Mouse (Mus musculus) left cerebral cortex, postnatal 36 days (tissue): ENCODE data around the gene Sema4d. TPM values are rescaled to one million over a fixed set of nuclear protein-coding genes. Genes with fewer than 3 reads are reported as not detected.

Experiments
- DNase-seq, 2 experiments: peaks; one replicate each; pipeline ENCODE4 v3.0.0; 2021 to 2022; ENCODE audit warnings: low spot score in 2 of 2, mixed read lengths in 1 of 2
- intact Hi-C: fragments of 180-260 bp; cut with DNase I; formaldehyde crosslinking; loops from one replicate; pipeline ENCODE4 v1.15.1; 2025
- total RNA-seq, 2 experiments: library from RNA; stranded (reverse); gene quantifications; 2 replicates each; pipeline ENCODE4 v1.2.3; 2021

The Sema4d gene
- total RNA-seq, 2 experiments from 2014 or later = 91.0 to 94.2 TPM

DNA sequence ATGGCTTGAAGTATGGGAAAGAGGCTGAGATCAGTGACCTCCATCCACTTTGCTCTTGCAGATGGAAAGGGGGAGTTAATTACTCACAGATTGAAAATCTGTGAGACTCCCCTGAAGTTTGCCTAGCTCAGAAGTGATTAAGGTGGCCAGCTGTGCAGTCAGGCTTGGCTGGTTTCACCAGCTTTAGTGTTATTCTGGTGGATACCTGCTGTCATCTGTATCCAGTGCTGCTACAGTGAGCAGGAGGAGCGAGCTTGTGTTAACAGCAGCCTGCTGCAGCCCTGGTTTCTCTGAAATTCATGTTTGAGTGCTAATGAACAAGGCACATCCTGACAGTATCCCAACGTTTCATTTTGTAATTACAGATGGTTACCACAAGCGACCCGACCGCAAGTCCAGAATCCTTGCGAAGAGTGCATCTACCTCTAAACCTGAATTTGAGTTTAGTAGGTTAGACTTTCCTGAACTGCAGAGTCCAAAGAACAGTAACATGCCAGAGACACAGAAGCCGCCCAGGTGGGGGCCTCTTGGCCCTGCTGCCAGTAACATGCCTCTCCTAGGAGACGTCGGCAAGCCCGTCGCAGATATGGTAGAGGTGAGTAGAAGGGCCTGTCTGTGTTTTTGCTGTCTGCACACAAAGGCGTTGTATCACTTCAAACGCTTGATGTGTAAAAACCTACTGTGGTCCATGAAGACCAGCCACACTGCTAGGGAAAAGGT lies 136.9 kb downstream of the Sema4d start:
- intact Hi-C loops = no loop called here
- no peak for DNase-seq

DNA sequence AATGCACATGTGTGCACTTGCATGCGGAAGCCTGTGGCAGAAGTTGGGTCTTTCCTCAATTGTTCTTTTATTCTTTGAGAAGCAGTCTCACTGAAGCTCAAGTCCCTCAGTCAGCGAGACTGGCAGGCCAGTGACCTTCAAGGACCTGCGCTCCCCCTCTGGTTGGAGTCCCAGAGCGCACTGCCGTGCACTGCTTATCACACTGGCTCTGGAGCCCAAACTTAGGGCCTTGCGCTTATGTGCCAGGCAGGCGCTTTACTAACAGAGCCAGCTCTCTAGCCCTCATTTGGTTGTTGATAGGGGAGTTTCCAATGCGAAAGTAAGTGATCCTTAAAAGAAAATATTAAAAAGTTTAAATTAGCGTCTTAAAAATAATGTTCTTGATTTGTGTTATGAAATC lies 139.6 kb downstream of the Sema4d start:
- no peak for DNase-seq
- intact Hi-C loops = no loop called here

DNA sequence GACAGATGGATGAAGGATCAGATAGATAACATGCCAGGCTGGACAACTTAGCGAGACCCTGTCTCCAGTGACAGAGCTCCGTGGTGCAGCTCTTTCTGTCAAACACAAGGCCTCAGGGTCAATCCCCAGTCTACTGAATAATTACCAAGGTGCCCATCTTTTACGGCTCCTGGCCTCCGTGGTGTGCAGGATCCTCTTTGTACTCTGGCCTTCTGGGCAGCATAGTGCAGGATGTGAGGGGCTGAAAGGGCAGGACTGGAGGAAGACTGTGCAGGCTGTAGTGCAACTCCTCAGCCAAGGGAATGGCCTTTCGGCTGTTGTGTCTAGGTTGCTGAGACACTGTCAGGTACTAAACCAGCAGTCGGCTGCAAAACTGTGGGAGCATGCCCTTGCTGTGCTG lies 140.4 kb downstream of the Sema4d start:
- intact Hi-C loops = no loop called here
- no peak for DNase-seq

DNA sequence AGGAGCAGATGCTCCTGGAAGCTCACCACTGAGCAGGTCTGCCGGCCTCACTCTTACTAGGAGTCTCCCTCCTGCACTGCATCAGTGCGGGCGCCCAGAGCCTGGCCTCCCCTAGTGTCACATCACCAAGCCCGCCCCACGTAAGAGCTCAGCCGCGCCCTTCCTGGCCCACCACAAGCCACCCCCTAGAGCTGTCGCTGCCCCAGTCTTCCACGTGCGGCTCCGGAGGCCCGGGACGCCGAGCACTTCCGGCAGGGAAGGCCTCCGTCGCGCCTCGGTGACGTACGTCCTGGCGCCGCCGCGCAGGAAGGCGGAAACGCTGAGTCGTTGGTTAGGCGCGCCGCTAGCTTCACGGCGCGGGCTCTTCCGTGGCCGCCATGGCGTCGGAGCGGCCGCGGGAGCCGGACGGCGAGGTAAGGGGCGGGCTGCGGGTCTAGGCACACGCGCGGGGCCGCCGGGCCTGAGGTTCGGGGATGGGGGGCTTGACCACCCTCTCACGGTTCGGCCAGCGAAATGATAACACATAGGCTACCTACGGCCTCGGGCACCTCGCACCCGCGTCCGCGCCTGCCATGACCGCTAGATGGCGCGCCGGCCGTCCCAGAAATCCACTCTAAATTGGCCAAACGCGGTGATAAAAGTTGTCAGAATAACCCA lies 142.0 kb downstream of the Sema4d start, which contains the start of gene Secisbp2:
Secisbp2 (plus strand) TSS at position 290 of the 657 bp plus-strand sequence.
- peak; percentile 96 to 98 for DNase-seq
- intact Hi-C loops = no loop called here

DNA sequence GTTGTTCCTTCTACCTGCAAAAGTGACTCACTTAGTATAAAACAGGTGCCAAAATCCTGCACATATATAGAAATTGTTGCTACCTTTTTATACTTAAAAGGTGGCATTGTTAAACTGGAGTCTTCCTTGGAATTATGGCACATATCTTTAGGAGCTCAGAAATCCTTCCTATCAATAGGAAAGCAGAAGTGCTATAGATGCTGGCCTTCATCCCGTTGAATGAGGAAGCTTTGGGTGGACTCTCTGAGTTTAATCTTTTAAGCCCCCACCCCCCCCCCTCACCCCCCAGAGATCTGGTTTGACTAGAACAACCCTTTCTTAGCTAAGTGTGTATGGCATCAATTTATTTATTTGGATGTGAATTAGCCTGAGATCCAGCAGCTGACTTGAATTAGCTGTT lies 143.8 kb downstream of the Sema4d start:
- DNase-seq = no peak
- intact Hi-C loops = no loop called here

DNA sequence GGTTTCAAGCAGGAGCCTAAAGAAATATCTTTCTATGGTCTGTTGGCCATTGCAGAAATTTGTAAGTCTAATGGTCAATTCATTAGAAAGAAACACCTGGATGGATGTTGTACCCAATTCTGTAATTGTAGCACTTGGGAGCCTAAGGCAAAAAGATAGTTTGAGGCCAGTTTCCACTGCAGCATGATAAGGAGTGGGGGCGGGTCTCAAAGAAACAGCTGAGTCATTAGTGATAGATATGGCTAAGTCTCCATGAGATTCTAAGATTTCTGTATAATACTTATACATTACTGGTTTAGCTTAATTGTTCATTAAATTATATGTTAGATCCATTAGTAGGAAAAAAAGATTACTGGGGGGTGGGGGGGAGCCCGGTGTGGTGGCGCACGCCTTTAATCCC lies 145.3 kb downstream of the Sema4d start:
- no peak for DNase-seq

DNA sequence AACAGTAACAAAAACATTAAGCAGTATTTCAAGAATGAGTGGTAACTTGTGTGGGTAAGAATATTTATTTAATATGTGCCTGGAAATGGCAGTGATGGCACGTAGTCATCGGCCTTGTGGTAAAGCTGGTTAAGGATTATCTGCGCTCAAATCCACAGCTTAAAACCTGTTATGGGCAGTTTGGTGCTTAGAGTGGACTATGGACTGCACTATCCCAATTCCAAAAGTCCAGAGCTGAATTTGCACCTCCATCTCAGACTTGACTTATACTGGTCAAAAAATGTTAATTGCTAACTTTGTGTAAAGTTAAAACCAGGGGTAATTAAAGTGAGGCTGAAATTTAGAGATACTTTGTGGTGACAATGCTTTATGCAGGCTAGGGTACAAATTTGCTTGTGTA lies 145.8 kb downstream of the Sema4d start:
- DNase-seq = no peak
- intact Hi-C loops = no loop called here

More for the DNA sequence above, 145.3 kb downstream of the Sema4d start:
- intact Hi-C loops = no loop called here

DNA sequence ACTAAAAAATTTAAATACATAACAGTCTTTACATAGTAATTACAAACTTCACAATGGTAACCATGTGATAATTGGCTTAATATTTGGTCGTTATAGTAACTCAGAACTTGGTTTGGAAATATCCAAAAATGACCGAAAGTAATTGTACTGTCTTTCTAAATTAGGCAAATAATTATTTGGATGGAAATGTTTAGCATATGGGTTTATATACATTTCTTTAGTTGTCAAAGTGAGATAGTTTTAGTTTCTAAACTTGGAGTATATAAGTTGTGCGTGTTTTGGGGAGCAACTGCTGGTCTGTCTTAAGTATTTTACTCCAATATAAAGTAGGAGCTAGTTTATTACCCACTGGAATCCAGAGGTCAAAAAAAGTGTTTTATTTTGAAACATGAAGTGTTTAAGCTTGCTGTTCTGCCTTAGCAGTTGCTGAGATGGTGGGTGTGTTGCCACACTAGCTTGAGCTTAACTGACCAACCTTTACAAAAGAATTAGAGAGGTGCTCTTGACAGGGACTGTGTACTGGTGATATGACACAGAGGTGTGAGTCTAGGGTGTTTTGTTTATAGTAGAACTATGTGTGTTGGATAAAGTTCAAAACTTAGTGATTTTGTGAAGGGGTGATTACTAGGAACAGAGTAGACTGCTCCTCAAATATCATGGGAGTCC lies 147.1 kb downstream of the Sema4d start:
- intact Hi-C loops = no loop called here
- DNase-seq = no peak

DNA sequence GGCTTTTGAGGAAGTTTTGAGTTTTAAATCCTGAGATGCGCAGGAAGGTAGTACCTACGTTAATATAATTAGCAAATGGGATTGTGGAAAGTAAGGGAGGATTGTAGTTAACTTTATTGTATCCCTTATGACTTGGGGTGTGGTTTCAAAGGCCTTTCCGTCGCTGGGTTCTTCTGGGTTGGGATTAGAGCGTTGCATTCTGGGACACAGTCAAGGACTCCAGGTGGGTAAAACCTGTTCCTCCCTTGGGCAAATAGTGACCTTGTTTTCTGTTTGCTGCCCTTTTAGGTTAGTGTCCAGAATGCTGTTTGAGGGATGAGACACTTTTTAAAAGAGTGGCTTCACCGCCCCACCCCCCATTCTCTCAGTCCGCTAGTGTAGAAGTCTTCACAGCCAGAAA lies 147.7 kb downstream of the Sema4d start:
- no peak for DNase-seq
- intact Hi-C loops = no loop called here

DNA sequence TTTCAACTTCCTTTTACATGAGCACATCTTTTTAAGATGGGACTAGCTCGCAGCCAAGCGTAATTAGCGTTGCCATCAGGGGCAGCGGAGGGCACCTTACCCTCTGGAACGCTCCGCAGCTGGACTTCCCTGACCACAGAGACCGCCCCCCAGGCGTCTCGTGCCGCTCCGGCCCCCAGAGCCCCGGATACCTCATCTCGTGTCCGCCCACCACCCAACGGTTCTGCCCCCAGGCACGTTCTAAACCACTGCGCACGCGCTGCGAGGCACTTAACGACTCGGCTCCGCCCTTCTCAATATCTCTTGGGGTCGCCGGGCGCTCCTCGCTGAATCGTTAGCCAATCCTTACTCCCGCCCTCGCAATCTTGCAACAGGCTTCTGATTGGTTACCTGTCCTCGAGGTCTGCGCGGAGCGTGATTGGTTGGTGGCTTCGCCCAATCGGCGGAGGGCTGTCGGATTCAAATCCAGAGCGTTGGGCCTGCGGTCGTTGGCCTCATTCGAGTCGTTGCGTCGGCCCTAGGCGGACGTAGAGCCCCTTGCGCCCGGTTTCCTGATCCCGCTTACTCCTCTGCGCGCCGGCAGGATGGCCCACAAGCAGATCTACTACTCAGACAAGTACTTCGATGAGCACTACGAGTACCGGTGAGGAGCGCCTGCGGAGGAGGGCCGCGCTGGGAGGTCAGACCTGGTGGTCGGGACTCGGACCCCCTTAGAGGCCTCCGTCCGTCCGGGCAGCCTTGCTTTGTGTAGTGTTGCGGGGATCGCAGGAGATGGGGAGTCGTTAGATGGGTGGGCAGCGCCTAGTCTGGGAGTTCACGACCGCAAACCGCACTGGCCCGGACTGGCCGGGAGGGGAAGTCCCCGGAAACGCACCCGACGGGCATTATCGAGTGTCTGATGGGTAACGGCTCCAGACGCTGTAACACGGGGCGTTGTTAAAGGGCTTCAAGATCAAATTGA lies 148.4 kb downstream of the Sema4d start, which contains the start of gene Cks2:
Cks2 (plus strand) TSS at position 404 of the 961 bp plus-strand sequence.
- peak; percentile 95 to 96 for DNase-seq
- intact Hi-C loops = no loop called here

DNA sequence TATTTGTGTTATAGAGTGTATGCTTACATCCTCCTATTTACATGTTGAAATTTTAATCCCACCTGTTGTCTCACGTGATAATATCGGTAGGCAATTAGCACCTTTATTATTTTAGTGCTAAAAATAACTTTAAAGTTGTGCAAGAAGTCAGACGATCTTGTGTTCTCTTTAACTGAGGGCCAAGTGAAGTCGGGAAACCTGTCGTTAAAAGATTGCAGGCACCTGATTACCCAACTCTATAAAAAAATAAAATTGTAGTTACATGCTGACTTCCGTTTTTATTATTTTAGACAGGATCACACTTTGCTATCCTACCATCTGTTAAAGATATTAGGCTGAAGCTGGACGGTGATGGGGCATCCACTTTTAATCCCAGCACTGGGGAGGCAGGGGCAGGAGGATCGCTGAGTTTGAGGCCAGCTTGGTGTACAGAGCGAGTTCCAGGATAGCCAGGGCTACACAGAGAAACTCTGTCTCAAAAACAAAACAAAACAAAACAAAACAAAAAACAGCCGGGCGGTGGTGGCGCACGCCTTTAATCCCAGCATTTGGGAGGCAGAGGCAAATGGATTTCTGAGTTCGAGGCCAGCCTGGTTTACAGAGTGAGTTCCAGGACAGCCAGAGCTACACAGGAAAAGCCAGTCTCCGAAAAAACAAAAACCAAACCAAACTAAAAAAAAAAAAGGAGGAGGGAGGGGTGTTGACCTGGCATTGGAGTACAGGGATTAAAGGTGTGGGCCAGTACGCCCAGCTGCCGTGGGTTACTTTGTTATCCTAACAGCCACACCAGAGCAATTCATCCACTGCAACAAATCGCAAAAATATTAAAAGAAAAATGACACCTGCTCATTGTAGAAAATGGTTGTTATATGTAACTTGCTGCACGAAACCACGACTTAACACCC lies 149.4 kb downstream of the Sema4d start:
- intact Hi-C loops = no loop called here
- DNase-seq = no peak

DNA sequence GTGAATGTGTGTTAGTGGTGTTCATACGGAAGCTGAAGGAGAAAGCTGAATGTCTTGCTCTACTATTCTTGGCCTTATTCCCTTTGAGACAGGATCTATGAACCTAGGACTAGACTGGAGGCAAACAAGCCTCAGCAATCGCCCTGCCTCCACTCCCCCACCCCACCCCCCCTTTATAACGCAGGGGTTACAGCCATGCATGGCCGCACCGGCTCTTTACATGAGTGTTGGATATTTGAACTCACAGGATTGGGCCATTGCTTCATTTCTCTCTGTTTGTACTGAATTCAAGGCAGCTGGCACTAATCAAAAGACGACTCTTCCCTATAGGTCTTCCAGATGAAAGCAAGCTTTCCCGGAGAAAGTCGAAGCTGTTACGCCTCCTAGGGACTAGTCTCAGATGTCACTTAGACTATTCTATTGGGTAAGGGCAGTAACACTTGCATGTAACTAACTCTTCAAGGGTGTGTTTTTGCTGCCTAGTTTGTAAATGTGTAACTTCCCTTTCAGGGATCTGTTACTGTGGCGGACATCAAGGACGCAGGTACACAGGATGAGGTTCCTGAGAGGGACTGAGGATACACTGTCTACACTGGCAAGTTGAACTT lies 151.3 kb downstream of the Sema4d start:
- DNase-seq = no peak
- intact Hi-C loops = no loop called here

DNA sequence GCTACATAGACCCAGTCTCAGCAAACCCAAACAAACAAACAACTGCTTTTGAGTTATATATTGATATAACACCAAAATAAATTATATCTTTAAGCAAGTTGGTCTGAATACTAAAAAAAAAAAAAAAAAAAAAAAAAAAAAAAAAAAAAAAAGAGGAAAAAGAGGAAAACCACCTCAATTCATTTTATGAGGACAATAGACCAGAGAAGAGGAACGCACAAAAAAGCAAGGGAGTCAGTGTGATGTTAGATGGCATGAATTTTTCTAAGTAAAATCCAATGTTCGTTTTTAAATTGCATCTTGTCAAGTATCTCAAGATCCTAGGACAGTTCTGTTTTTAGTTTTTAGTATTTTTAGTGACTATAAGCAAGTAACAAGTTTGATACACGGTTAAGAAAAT lies 152.1 kb downstream of the Sema4d start:
- DNase-seq = no peak
- intact Hi-C loops = no loop called here

DNA sequence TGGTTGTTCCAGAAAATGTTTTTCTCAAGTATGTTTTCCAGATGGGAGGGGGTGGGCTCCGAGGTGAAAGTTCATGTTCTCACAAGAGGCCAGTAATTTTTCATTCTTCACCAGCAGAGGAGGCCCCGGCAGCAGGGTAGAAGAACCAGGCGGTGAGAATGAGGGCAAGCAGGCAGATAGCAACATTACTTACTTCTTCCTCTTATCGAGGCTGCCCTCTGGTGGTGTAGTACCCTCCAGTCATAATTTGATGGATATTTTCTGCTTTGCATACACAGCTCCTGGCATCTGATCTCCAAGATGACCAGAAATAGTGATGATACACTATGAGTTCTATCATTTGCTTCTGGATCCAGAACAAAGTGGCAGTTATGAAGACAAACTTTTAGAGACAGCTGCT lies 154.6 kb downstream of the Sema4d start:
- no peak for DNase-seq
- intact Hi-C loops = no loop called here
